Mouse (Mus musculus): ENCODE measurements around the gene Wwox.

DNA sequence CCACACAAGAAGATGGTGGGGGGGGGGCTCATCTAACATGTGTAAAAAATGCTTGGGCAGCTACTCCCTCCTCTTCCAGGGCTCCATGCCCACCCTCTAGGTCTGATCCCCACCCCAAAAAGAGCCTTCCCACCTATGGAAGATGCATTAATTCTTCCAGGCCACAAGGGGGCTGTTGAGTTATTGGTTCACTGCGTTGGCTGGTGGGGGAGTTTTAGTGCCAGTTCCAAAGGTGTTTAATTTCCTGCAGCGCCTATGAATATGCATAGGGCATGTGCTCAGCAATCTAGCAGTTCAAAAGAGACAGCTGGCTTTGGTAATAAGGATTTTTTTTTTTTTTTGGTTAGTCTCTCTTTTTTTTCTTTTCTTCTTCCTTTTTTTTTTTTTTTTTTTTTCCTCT lies 306.9 kb downstream of the Wwox start:
- peak; percentile 7 for TF ChIP-seq CTCF (IDR thresholded peaks at IDR 0.05; ENCODE audit: low read depth, low read length)
- TF ChIP-seq POLR2A (IDR thresholded peaks at IDR 0.05; ENCODE audit: insufficient read depth, low read length), result no peak

Measured in ES-Bruce4 (cell line).